Mouse (Mus musculus): Measurements from ENCODE around the gene Pbx2. TPM values are rescaled to one million over a fixed set of nuclear protein-coding genes. Genes with fewer than 3 reads are reported as not detected.

Gene Pbx2
- total RNA-seq, 2 experiments from 2014 or later = 26.1 to 30.4 TPM

GRCm38 (mm10) chr17:34645256-34645829 lies 54.3 kb downstream of the Pbx2 start:
- intact Hi-C loops (cut with DNase I) = loop anchor here (2.0 kb wide), 1 partner anchor 19 kb away; no protein-coding TSS in a partner anchor
- no peak for DNase-seq

- DNase-seq = no peak
- intact Hi-C loops (cut with DNase I) = loop anchor here (2.0 kb wide), 1 partner anchor 19 kb away; no protein-coding TSS in a partner anchor
These were observed 54.9 kb downstream of the Pbx2 start for GRCm38 (mm10) chr17:34645831-34646511.

Other genes with a start within 250 kb of the Pbx2 start
- gene Btnl2, start 236.4 kb upstream of the Pbx2 start, total RNA-seq (2021) = under 1 TPM; 0.22 to 0.30 TPM
- not detected for gene Btnl1, start 214.1 kb upstream of the Pbx2 start, total RNA-seq (2021)
- not detected for gene BC051142, start 192.4 kb upstream of the Pbx2 start, total RNA-seq (2021)
- not detected for gene Btnl4, start 113.9 kb upstream of the Pbx2 start, total RNA-seq (2021)
- not detected for gene Btnl6, start 73.9 kb upstream of the Pbx2 start, total RNA-seq (2021)
- 10 to 100 TPM; 41.8 to 56.5 TPM for gene Notch4, start 27.0 kb upstream of the Pbx2 start, total RNA-seq (2021)
- 1 to 10 TPM; 5.1 to 5.6 TPM for gene Gpsm3, start 1.5 kb upstream of the Pbx2 start, total RNA-seq (2021)
- 1 to 10 TPM; 1.1 to 1.6 TPM for gene Ager, start 6.6 kb downstream of the Pbx2 start, total RNA-seq (2021)
- 10 to 100 TPM; 37.0 to 39.2 TPM for gene Rnf5, start 12.4 kb downstream of the Pbx2 start, total RNA-seq (2021)
- gene Agpat1, start 13.0 kb downstream of the Pbx2 start, total RNA-seq (2021) = 10 to 100 TPM; 54.4 to 56.5 TPM
- gene Egfl8, start 24.7 kb downstream of the Pbx2 start, total RNA-seq (2021) = 1 to 10 TPM; 2.1 to 3.5 TPM
- gene Ppt2, start 37.2 kb downstream of the Pbx2 start, total RNA-seq (2021) = 10 to 100 TPM; 39.0 to 45.7 TPM
- 1 to 10 TPM in 1 of 2 experiments, under 1 TPM in 1; 0.89 to 1.2 TPM for gene Prrt1, start 38.3 kb downstream of the Pbx2 start, total RNA-seq (2021)
- 1 to 10 TPM; 8.5 to 9.9 TPM for gene Fkbpl, start 53.5 kb downstream of the Pbx2 start, total RNA-seq (2021)
- 10 to 100 TPM; 19.0 to 19.3 TPM for gene Atf6b, start 55.9 kb downstream of the Pbx2 start, total RNA-seq (2021)
- 10 to 100 TPM; 63.9 to 66.5 TPM for gene Tnxb, start 79.3 kb downstream of the Pbx2 start, total RNA-seq (2021)
- 10 to 100 TPM; 15.8 to 19.5 TPM for gene C4b, start 152.6 kb downstream of the Pbx2 start, total RNA-seq (2021)
- not detected for gene Cyp21a1, start 213.3 kb downstream of the Pbx2 start, total RNA-seq (2021)
- gene Stk19, start 245.7 kb downstream of the Pbx2 start, total RNA-seq (2021) = 10 to 100 TPM; 12.5 to 13.5 TPM
- gene Dxo, start 245.8 kb downstream of the Pbx2 start, total RNA-seq (2021) = 10 to 100 TPM; 16.9 to 20.5 TPM

All from heart, postnatal 10 days (tissue).